Mouse (Mus musculus): ENCODE results near the gene Znfx1.

DNA sequence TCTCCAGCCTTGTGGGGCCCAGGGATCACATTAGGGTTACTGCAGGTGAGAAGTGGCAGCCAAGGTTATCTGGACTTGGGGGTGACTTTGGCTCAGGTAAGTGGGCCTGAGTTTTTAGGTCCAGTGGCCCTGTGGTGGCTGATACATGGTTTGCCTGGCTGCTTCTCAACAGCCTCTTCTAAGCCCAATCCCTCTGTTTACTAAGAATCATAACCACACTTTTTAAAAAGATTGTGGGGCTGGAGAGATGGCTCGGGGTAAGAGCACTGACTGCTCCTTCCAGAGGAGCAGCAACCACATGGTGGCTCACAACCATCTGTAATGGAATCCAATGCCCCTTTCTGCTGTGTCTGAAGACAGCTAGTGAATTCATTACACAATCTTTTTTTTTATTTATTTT, 3.2 kb upstream of the Znfx1 start:
- no peak for TF ChIP-seq TCF12 (IDR thresholded peaks at IDR 0.05; ENCODE audit: insufficient read depth, poor library complexity, severe bottlenecking)
- no peak for TF ChIP-seq MYOG (IDR thresholded peaks at IDR 0.05; ENCODE audit: control insufficient read depth in 1 of 3, insufficient read depth in 1 of 3, insufficient read length in 2 of 3, low read depth in 2 of 3)
- no peak for TF ChIP-seq POLR2A (IDR thresholded peaks at IDR 0.05; ENCODE audit: insufficient read length, low read depth)
- no peak for TF ChIP-seq MAX (IDR thresholded peaks at IDR 0.05; ENCODE audit: low read depth)
- TF ChIP-seq E2F4 (IDR thresholded peaks at IDR 0.05; ENCODE audit: insufficient read depth) = no peak
- no peak for TF ChIP-seq USF1 (IDR thresholded peaks at IDR 0.05; ENCODE audit: low read depth)
- no peak for TF ChIP-seq REST (IDR thresholded peaks at IDR 0.05; ENCODE audit: insufficient read depth, insufficient read length)
- no peak for TF ChIP-seq CEBPB (IDR thresholded peaks at IDR 0.05; ENCODE audit: insufficient read depth, poor library complexity, severe bottlenecking)
- TF ChIP-seq TCF3 (IDR thresholded peaks at IDR 0.05; ENCODE audit: insufficient read length, low read depth) = no peak
- no peak for TF ChIP-seq POLR2AphosphoS2 (IDR thresholded peaks at IDR 0.05; ENCODE audit: insufficient read length, low read depth)
- TF ChIP-seq MYOD1 (IDR thresholded peaks at IDR 0.05; ENCODE audit: control insufficient read depth in 1 of 3, insufficient read length in 2 of 3, low read depth in 2 of 3) = no peak

All from myocyte (in vitro differentiated cells).